Mouse (Mus musculus): ENCODE measurements around the gene Fance. TPM values are rescaled to one million over a fixed set of nuclear protein-coding genes. Genes with fewer than 3 reads are reported as not detected.

Fance gene
- polyA plus RNA-seq (2014; fragmentation: Nextera tagmentation; extraction: Ambion mirVana), result 26.5 and 29.9 TPM in 2 replicates

DNA sequence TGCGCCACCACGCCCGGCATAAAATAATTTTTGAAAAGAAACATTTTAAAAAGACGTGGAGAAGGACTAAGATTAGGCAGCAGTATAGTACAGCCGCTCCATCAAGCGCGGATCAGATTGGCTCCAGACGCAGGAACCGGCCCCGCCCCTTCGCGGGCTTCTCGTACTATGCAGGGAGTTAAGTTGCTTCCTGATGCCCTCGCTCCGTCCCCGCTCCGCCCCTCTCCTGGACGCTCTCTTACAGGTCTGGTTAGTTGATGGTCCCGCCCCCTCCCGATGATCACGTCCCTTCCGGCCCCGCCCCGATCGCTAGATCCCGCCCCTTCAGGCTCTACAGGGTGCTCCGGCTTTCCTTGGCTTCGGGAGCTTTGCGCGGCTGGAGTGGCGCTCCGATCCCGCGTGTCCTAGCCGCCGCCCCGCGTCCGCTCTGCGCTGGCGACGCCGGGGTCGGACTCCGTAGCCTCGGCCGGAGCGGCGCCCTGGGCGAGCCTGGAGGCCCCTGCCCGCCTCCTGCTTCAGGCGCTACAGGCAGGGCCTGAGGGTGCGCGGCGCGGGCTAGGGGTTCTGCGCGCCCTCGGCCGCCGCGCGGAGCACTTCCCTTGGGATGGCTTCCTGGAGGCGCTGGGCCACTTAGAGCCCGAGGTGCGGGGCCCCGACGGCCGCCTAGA lies at the start of gene Fance:
Gene Fance (plus strand): TSS at position 308 of the 668 bp plus-strand sequence.
- Histone ChIP-seq H3K4me1 (ENCODE audit: control insufficient read depth, insufficient read depth, low read length) (peaks cover 9% of the 10 kb centered on the region), H3K27me3 (ENCODE audit: control insufficient read depth, insufficient read depth, low read length) (no peaks in the 10 kb centered on the region), H3K4me2 (replicated peaks; ENCODE audit: low read depth, low read length) (peak within 1 kb of the TSS; percentile 79), H3K36me3 (ENCODE audit: control insufficient read depth, insufficient read depth, low read length) (peaks cover 20% of the 10 kb centered on the region), H3K9ac (replicated peaks; ENCODE audit: low read depth, low read length) (peak within 1 kb of the TSS; percentile 90), H3K27ac (ENCODE audit: low read length) (peak within 1 kb of the TSS; percentile 92), H3K9me3 (ENCODE audit: control insufficient read depth, low read depth, low read length) (no peaks in the 10 kb centered on the region), H3K4me3 (ENCODE audit: low read depth, low read length) (peak within 1 kb of the TSS; percentile 89)
- WGBS, result under 1% methylated on average over 69 of the region's 69 CpGs
- ATAC-seq (ENCODE audit: insufficient number of reproducible peaks, insufficient read depth, low FRiP score, low read depth), result peak; percentile 98

DNA sequence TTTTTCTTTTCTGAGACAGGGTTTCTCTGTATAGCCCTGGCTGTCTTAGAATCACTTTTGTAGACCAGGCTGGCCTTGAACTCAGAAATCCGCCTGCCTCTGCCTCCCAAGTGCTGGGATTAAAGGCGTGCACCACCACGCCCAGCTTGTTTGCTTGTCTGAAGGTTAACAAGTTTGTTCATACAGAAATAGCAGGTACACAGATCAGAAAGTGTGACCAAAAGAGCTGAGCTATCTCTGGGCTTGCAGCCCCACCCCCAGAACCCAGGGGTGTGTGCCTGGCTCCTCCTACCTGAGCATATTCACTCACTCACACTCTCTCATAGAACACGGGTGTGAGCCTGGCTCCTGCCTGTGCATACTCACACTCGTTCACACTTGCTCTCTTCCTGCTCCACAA lies 46.1 kb upstream of the Fance start:
- Histone ChIP-seq H3K4me3 (ENCODE audit: low read depth, low read length) (no peak overlapping the region), H3K9ac (replicated peaks; ENCODE audit: low read depth, low read length) (no peak overlapping the region), H3K36me3 (ENCODE audit: control insufficient read depth, insufficient read depth, low read length) (no peaks in the 10 kb centered on the region), H3K27me3 (ENCODE audit: control insufficient read depth, insufficient read depth, low read length) (no peaks in the 10 kb centered on the region), H3K4me2 (replicated peaks; ENCODE audit: low read depth, low read length) (no peak overlapping the region), H3K9me3 (ENCODE audit: control insufficient read depth, low read depth, low read length) (no peaks in the 10 kb centered on the region), H3K4me1 (ENCODE audit: control insufficient read depth, insufficient read depth, low read length) (peaks cover 22% of the 10 kb centered on the region), H3K27ac (ENCODE audit: low read length) (no peak overlapping the region)
- 84% methylated on average over 5 of the region's 5 CpGs for WGBS
- ATAC-seq (ENCODE audit: insufficient number of reproducible peaks, insufficient read depth, low FRiP score, low read depth), result no peak

DNA sequence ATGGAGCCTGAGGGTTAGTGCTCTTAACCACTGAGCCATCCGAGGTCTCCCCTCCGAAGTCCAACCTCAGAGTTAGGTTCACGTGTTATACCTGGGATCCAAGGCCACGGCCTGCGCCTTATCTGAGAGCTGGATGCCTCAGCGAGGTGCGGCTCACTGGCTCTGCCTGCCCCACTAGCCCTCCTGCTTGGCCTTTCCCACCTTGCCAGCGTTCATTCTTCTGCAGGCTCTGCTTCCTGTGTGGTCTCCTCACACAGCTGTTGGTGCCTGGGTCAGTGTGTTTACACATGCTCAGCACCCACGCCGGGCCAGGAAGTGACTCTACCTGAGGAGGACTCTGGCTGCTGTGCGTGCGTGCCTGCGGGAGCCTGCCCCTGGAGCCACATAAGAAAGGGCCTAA lies 43.2 kb upstream of the Fance start:
- Histone ChIP-seq H3K27ac (ENCODE audit: low read length) (peak overlapping the region; percentile 0; the same call in 1 of the 2 replicates), H3K36me3 (ENCODE audit: control insufficient read depth, insufficient read depth, low read length) (no peaks in the 10 kb centered on the region), H3K4me3 (ENCODE audit: low read depth, low read length) (no peak overlapping the region), H3K9me3 (ENCODE audit: control insufficient read depth, low read depth, low read length) (no peaks in the 10 kb centered on the region), H3K4me2 (replicated peaks; ENCODE audit: low read depth, low read length) (no peak overlapping the region), H3K27me3 (ENCODE audit: control insufficient read depth, insufficient read depth, low read length) (no peaks in the 10 kb centered on the region), H3K9ac (replicated peaks; ENCODE audit: low read depth, low read length) (no peak overlapping the region), H3K4me1 (ENCODE audit: control insufficient read depth, insufficient read depth, low read length) (peaks cover 9% of the 10 kb centered on the region; the same call in 1 of the 2 replicates)
- ATAC-seq (ENCODE audit: insufficient number of reproducible peaks, insufficient read depth, low FRiP score, low read depth), result peak; percentile 66; the same call in 1 of the 2 replicates
- 29% methylated on average over 13 of the region's 13 CpGs for WGBS

DNA sequence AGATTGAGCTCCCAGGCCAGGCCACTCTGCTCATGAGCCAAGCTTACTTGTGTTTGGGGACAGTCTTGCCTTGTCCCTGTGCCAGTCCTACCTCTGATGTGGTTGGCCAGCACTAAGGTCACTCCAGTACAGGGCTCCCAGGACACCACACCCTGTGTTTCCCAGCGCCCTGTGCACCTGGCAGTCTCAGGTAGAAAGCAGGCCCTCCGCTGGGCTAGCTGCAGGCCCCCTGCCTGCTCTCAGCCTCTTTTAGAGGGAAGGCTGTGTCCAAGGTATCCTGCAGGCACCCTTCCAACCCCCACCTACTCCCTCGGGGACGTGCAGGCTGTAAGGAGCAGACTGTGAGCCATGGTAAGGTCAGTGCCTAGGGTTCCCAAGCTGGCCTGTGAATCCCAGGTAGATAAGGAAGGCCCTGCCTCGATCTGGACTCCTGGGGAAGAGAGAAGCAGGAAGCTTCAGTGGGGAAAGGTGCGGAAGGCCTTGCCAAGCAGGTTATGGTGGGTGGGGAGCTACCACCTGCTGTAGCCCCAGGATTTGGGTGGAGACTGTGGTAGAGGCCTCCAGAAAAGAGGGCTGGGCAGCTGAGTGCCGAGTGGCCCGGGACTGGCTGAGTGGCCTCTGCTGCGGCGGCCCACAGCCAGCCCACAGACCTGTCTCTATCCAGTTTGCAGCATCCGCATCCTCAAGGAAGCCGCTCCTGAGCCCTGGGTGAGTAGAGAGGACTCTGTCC lies 41.6 kb upstream of the Fance start:
- Histone ChIP-seq H3K36me3 (ENCODE audit: control insufficient read depth, insufficient read depth, low read length) (no peaks in the 10 kb centered on the region), H3K9ac (replicated peaks; ENCODE audit: low read depth, low read length) (no peak overlapping the region), H3K4me1 (ENCODE audit: control insufficient read depth, insufficient read depth, low read length) (peaks cover 5% of the 10 kb centered on the region; the same call in 1 of the 2 replicates), H3K9me3 (ENCODE audit: control insufficient read depth, low read depth, low read length) (no peaks in the 10 kb centered on the region), H3K27ac (ENCODE audit: low read length) (peak overlapping the region; percentile 82), H3K4me2 (replicated peaks; ENCODE audit: low read depth, low read length) (peak overlapping the region; percentile 26), H3K4me3 (ENCODE audit: low read depth, low read length) (no peak overlapping the region), H3K27me3 (ENCODE audit: control insufficient read depth, insufficient read depth, low read length) (no peaks in the 10 kb centered on the region)
- ATAC-seq (ENCODE audit: insufficient number of reproducible peaks, insufficient read depth, low FRiP score, low read depth), result peak; percentile 76
- WGBS, result 66% methylated on average over 12 of the region's 12 CpGs

DNA sequence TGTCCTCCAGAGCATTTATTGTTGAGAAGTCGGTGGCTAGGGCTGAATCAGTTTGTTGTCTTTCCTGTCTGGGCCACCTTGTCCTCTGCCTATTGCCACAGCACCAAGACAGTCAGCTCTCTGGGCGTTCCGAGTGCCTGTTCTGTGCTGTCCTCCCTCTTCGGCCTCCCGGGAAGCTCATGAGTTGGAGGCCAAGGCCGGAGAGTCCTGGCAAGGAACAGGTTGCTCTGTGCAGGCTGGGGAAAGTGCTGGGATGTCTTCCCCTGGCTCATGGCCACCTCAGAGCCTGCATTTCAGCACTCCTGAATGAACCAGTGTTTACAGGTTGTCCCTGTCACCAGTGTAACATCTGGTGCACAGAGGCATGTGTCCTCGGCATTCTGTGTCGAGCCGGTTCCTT lies 41.0 kb upstream of the Fance start:
- Histone ChIP-seq H3K9ac (replicated peaks; ENCODE audit: low read depth, low read length) (no peak overlapping the region), H3K4me2 (replicated peaks; ENCODE audit: low read depth, low read length) (peak overlapping the region; percentile 26), H3K4me3 (ENCODE audit: low read depth, low read length) (no peak overlapping the region), H3K4me1 (ENCODE audit: control insufficient read depth, insufficient read depth, low read length) (peaks cover 5% of the 10 kb centered on the region; the same call in 1 of the 2 replicates), H3K9me3 (ENCODE audit: control insufficient read depth, low read depth, low read length) (no peaks in the 10 kb centered on the region), H3K36me3 (ENCODE audit: control insufficient read depth, insufficient read depth, low read length) (no peaks in the 10 kb centered on the region), H3K27me3 (ENCODE audit: control insufficient read depth, insufficient read depth, low read length) (no peaks in the 10 kb centered on the region), H3K27ac (ENCODE audit: low read length) (peak overlapping the region; percentile 82; the same call in 1 of the 2 replicates)
- ATAC-seq (ENCODE audit: insufficient number of reproducible peaks, insufficient read depth, low FRiP score, low read depth), result no peak
- WGBS, result 79% methylated on average over 9 of the region's 9 CpGs

DNA sequence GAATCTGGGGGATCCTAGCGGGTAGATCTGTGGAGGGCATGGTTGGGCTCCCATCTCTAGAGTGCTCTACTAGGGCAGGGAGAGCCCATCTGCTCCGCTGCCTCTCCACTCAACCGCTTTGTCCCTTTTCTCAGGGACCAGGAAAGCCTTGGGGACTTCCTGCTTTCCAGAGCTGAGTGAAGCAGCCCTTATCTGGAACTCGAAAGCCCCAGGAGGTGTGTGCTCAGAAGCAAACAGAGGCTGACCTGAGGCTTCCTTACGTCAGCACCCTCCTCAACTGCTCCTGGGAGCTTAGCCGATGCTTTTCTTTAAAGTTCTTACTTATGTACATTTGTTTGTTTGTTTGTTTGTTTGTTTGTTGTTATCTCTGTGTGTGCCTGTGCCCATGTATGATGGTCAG lies 40.5 kb upstream of the Fance start:
- ATAC-seq (ENCODE audit: insufficient number of reproducible peaks, insufficient read depth, low FRiP score, low read depth), result no peak
- 83% methylated on average over 6 of the region's 6 CpGs for WGBS
- H3K36me3 ChIP-seq (ENCODE audit: control insufficient read depth, insufficient read depth, low read length), result no peaks in the 10 kb centered on the region
- H3K9ac ChIP-seq (replicated peaks; ENCODE audit: low read depth, low read length), result no peak overlapping the region
- no peaks in the 10 kb centered on the region for H3K9me3 ChIP-seq (ENCODE audit: control insufficient read depth, low read depth, low read length)
- no peaks in the 10 kb centered on the region for H3K27me3 ChIP-seq (ENCODE audit: control insufficient read depth, insufficient read depth, low read length)
- H3K27ac ChIP-seq (ENCODE audit: low read length), result peak overlapping the region; percentile 82; the same call in 1 of the 2 replicates
- peak overlapping the region; percentile 26 for H3K4me2 ChIP-seq (replicated peaks; ENCODE audit: low read depth, low read length)
- no peak overlapping the region for H3K4me3 ChIP-seq (ENCODE audit: low read depth, low read length)
- H3K4me1 ChIP-seq (ENCODE audit: control insufficient read depth, insufficient read depth, low read length), result peaks cover 5% of the 10 kb centered on the region; the same call in 1 of the 2 replicates

DNA sequence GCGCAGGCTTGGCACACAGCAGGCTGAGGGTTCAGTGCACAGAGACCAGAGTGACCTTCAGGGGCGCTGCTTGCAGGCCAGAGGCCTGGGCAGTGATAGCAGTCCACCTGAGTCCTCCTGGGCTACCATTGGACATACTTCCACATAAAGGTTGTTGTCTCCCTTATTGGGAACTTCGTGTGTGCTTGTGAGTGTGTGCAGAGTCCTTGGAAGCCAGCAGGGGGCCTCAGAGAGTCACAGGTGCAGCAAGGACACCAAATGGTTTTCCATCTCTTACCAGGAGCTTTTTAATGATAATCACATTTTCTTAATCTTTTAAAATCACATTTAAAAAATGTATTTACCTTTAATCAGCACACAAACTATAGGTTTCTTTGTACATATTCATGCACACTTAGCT lies 38.6 kb upstream of the Fance start:
- H3K4me2 ChIP-seq (replicated peaks; ENCODE audit: low read depth, low read length), result no peak overlapping the region
- H3K27ac ChIP-seq (ENCODE audit: low read length), result no peak overlapping the region
- H3K4me3 ChIP-seq (ENCODE audit: low read depth, low read length), result no peak overlapping the region
- ATAC-seq (ENCODE audit: insufficient number of reproducible peaks, insufficient read depth, low FRiP score, low read depth), result no peak
- no peak overlapping the region for H3K9ac ChIP-seq (replicated peaks; ENCODE audit: low read depth, low read length)
- H3K36me3 ChIP-seq (ENCODE audit: control insufficient read depth, insufficient read depth, low read length), result no peaks in the 10 kb centered on the region
- H3K9me3 ChIP-seq (ENCODE audit: control insufficient read depth, low read depth, low read length), result no peaks in the 10 kb centered on the region
- 78% methylated on average over 3 of the region's 3 CpGs for WGBS
- no peaks in the 10 kb centered on the region for H3K27me3 ChIP-seq (ENCODE audit: control insufficient read depth, insufficient read depth, low read length)
- peaks cover 14% of the 10 kb centered on the region for H3K4me1 ChIP-seq (ENCODE audit: control insufficient read depth, insufficient read depth, low read length)

DNA sequence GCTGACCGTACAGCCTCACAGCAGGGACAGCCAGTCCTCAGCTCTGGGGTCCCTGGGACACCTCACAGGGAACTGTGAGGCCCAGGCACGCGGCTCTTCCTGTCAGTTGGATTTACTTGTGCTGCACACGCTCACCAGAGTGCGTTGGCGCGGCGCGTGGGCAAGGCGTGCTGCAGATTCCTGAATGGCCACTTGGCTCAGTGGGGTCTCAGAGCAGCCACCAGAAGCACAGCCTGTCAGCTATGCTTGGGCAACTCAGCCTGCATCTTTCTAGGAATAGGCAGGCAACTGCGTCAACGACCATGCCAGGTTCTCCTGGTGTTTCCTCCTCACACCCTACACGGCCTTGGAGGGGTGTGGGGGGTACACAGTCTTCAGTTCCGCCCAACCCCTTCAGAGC lies 36.1 kb upstream of the Fance start:
- peaks cover 26% of the 10 kb centered on the region for H3K4me1 ChIP-seq (ENCODE audit: control insufficient read depth, insufficient read depth, low read length)
- H3K27ac ChIP-seq (ENCODE audit: low read length), result no peak overlapping the region

More for the DNA sequence above, 36.1 kb upstream of the Fance start:
- H3K36me3 ChIP-seq (ENCODE audit: control insufficient read depth, insufficient read depth, low read length), result no peaks in the 10 kb centered on the region
- H3K9me3 ChIP-seq (ENCODE audit: control insufficient read depth, low read depth, low read length), result no peaks in the 10 kb centered on the region
- no peak overlapping the region for H3K4me2 ChIP-seq (replicated peaks; ENCODE audit: low read depth, low read length)
- ATAC-seq (ENCODE audit: insufficient number of reproducible peaks, insufficient read depth, low FRiP score, low read depth), result no peak
- H3K27me3 ChIP-seq (ENCODE audit: control insufficient read depth, insufficient read depth, low read length), result no peaks in the 10 kb centered on the region
- 80% methylated on average over 14 of the region's 14 CpGs for WGBS
- H3K4me3 ChIP-seq (ENCODE audit: low read depth, low read length), result no peak overlapping the region
- no peak overlapping the region for H3K9ac ChIP-seq (replicated peaks; ENCODE audit: low read depth, low read length)

All from stomach, embryonic 14.5 days (tissue).